Mouse (Mus musculus): ENCODE data around the gene Tmc3. TPM values are rescaled to one million over a fixed set of nuclear protein-coding genes. Genes with fewer than 3 reads are reported as not detected.

The Tmc3 gene
- total and polyA plus RNA-seq, 3 experiments = 0.08 to 0.17 (median 0.12) TPM

- DNase-seq = peak; percentile 58
These were observed 84.0 kb downstream of the Tmc3 start for GRCm38 (mm10) chr7:83668724-83669123.

DNA sequence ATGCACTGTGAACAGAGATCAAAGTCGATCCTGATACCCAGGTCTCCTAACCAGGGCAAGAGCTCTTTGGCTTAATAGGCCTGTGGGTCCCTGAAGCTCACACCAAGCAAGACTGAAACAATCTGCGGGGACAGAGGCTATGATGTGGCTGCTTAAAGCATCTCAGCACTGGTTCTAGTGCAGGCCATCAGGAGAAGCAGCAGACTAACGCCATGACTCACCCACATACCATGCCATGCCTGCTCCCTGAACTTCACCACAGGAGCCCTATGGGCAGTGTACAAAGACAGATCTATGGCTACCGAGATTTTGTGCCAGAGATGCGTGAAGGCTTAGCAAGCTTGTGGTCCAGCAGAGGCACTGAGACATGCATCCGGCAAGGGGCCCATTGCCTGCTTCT is 86.8 kb downstream of the Tmc3 start:
- DNase-seq = no peak

Other genes with a start within 250 kb of the Tmc3 start
- gene Stard5, start 47.0 kb downstream of the Tmc3 start, total RNA-seq (2021) = 10 to 100 TPM; 21.1 to 28.5 TPM
- gene Stard5, start 47.0 kb downstream of the Tmc3 start, polyA plus RNA-seq (2012; rRNA removed) = 8.1 and 13.3 TPM in 2 replicates
- 1 to 10 TPM; 3.4 to 5.7 TPM for gene Il16, start 160.8 kb downstream of the Tmc3 start, total RNA-seq (2021)
- gene Il16, start 160.8 kb downstream of the Tmc3 start, polyA plus RNA-seq (2012; rRNA removed) = 1.9 and 2.0 TPM in 2 replicates
- gene Cfap161, start 210.0 kb downstream of the Tmc3 start, total RNA-seq (2021) = under 1 TPM; 0.35 to 0.45 TPM
- gene Cfap161, start 210.0 kb downstream of the Tmc3 start, polyA plus RNA-seq (2012; rRNA removed) = not detected in 2 replicates